ENCODE assay signal across 7 mouse cellular contexts in the genomic region with DNA sequence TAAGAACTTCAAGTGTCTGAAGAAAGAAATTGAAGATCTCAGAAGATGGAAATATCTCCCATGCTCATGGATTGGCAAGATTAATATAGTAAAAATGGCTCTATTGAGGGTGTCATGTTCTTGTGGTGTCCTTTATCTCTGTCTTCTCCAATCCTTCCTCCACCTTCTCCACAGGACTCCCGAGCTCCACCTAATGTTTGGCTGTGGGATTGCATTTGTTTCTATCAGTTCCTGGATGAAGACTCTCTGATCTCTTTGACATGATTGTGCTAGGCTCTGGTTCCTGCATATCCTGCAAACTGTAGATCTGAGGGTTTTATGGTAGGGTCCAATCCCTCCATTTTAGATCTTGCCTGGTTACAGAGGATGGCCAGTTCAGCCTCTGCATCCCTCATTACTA. TPM values are rescaled to one million over a fixed set of nuclear protein-coding genes. Genes with fewer than 3 reads are reported as not detected.
DNase-seq lines count a peak whose midpoint lies in the region.

No protein-coding gene starts in this region.

- DNase-seq in MEL-GATA-1-ER (ENCODE audit: extremely low read depth, low read depth): peak; percentile 15
- DNase-seq in c-Kit-positive CD71-negative TER-119-negative erythroid progenitor cells, embryonic 14.5 days (ENCODE audit: low read depth): peak; percentile 20
- peak; percentile 28 to 49 for DNase-seq in frontal cortex, postnatal 36 days (ENCODE audit: low spot score in 2 of 2)
- peak; percentile 2 for DNase-seq in kidney, adult 11 months
- DNase-seq in left cerebral cortex, adult 8-10 months (ENCODE audit: low spot score in 2 of 2): peak; percentile 5 to 21
- DNase-seq in lung, postnatal 36 days: peak; percentile 59
- peak; percentile 38 to 72 for DNase-seq in spleen, postnatal 4 days (ENCODE audit: low spot score in 2 of 2)

RNA-seq across cellular contexts. Expression of gene Atg5, which starts 34.8 kb away (rescaled TPM):
- total RNA-seq in left cerebral cortex, adult 8-10 months (2022): 10 to 100 TPM; 18.3 to 21.2 (median 19.2) TPM

Comparison
In these comparisons a context has a peak if more than half of its experiments do, and no peak if none do; other contexts are left out.
1. Peak in every context shown above with its lines: DNase-seq.
2. DNase-seq: peak in every context shown above with its lines; median percentile 59 in lung, postnatal 36 days; 55 in spleen, postnatal 4 days; 38 in frontal cortex, postnatal 36 days; 20 in c-Kit-positive CD71-negative TER-119-negative erythroid progenitor cells, embryonic 14.5 days; 15 in MEL-GATA-1-ER; 13 in left cerebral cortex, adult 8-10 months; 2 in kidney, adult 11 months.